Mouse (Mus musculus) T-cell, adult 66 days (primary cell): ENCODE measurements around the gene Olfr1265. TPM values are rescaled to one million over a fixed set of nuclear protein-coding genes. Genes with fewer than 3 reads are reported as not detected.

Source experiments
- total RNA-seq, 2 experiments: library from RNA; stranded (reverse); gene quantifications; 3 replicates in 1 of 2; 4 replicates in 1 of 2; pipeline ENCODE4 v1.2.4; 2023

The Olfr1265 gene
- not detected for total RNA-seq

DNA sequence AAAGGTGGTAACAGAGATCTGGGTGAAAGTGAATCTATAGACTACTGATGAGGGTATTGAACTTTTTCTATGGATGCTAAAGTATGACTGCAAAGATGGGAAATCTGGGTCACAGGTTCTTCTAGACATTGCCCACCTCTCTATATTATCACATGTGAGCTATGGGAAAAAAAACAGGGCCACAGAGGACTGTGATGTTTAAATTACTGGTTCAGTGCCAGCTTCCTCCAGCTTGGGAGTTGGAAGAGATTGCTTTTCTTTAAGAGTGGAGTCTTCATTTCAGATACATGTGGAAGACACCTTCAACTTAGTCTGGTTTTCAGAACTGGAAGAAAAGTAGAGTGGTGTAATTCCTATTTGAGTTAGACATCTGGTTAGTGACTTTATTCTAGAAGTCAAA, at the start of gene Olfr1265:
TSS of gene Olfr1265 (plus strand) at position 301 of the 400 bp plus-strand sequence.

DNA sequence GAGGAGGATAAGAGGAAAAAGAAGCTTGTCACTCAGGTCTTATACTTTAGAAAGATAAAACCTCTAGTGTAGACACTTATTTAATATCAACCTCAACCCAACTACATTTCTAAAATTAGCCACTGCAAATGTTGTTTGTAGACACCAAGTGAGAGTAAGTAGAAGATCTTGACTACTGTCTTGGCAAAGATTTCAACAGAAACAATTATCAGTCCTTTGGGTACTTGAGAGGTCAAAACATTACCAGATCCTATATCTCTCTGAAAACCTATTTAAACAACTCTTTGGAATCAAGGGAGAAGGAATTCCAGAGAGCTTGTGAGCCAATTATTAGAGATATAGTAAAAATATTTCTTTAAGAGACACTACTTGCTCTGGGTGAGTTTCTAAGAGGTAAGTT, 44.2 kb upstream of the Olfr1265 start, which contains the start of gene Olfr1261:
TSS of gene Olfr1261 (plus strand) at position 301 of the 400 bp plus-strand sequence.

DNA sequence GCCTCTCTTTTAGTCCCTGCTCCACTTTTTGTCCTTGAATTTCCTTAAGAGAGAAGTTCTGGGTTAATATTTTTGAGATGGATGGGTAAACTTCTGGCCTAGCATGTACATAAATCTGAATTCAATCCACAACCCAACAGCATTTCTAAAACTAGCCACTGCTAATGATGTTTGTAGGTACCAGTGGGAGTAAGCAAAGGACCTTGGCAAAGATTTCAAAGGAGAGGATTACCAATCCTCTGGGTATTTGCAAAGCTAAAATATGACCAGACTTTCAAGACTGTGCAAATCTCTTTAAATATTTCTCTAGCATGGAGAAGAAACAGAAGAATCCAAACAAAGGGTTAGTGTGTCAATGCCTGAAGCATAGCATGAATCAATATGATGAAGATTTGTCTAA, 35.3 kb upstream of the Olfr1265 start, which contains the start of gene Olfr1262:
TSS of gene Olfr1262 (plus strand) at position 301 of the 400 bp plus-strand sequence.

DNA sequence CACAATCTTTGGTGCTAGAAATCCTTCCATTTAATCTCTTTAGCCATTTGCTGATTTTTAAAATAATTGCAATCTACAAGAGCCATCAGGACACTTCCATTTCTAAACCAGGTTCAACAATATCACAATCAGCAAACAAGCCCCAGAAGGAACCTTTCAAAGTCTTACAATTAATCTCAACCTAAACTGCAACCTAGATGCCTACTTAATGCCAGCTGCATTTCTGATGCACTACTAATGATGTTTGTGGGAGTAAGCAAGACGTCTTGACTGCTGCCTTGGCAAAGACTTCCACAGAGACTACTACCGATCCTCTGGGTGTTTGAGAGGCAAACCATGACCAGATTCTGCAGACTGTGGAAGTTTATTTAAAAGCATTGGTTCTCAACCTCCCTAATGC, 23.3 kb upstream of the Olfr1265 start, which contains the start of gene Olfr1263:
TSS of gene Olfr1263 (plus strand) at position 301 of the 400 bp plus-strand sequence.

DNA sequence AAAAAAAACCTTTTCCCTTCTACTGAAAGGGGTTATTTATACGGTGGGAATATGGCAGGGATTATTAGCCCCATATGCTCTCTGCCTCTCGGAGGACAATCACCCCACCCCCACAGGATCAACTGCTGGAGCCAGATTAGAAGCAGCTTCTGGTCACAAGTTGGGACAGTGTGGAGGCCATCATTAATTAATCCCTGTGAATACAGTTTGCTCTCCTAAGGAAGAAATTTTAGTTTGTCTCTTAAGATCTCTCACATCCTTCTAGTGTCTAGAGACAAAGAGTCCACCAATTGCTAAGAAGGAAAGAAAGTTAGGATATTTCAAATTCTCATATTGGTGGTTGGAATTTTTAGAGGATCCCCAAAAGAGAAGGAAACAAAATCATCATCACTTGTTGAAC, 9.7 kb upstream of the Olfr1265 start, which contains the start of gene Olfr1264:
TSS of gene Olfr1264 (minus strand) at position 101 of the 400 bp plus-strand sequence.

DNA sequence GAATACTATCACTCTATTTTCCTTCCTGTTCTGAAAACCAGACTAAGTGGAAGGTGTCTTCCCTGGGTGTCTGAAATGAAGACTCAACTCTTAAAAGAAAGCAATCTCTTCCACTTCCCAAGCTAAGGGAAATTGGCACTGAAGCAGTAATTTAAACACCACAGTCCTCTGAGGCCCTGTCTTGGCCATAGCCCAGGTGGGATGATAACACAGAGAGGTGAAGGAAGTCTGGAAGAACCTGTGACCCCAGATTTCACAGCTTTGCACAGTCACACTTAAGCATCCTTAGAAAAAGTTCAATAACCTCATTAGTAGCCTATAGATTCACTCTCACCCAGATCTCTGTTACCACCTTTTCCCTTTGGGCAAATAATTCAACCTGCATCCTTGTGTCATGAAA, 28.4 kb downstream of the Olfr1265 start, which contains the start of gene Olfr140:
TSS of gene Olfr140 (minus strand) at position 101 of the 400 bp plus-strand sequence.

Other genes with a start within 250 kb of the Olfr1265 start
- not detected for gene Olfr1254, start 241.7 kb upstream of the Olfr1265 start, total RNA-seq
- not detected for gene Olfr1255, start 223.3 kb upstream of the Olfr1265 start, total RNA-seq
- gene Olfr1256, start 193.8 kb upstream of the Olfr1265 start, total RNA-seq, result not detected
- not detected for gene Olfr48, start 187.1 kb upstream of the Olfr1265 start, total RNA-seq
- gene Olfr1257, start 156.9 kb upstream of the Olfr1265 start, total RNA-seq, result not detected
- gene Olfr1258, start 108.0 kb upstream of the Olfr1265 start, total RNA-seq, result not detected
- gene Olfr1259, start 86.7 kb upstream of the Olfr1265 start, total RNA-seq, result not detected
- gene Olfr1260, start 61.0 kb upstream of the Olfr1265 start, total RNA-seq, result not detected
- gene Olfr1261, start 44.1 kb upstream of the Olfr1265 start, total RNA-seq, result not detected
- gene Olfr1262, start 35.2 kb upstream of the Olfr1265 start, total RNA-seq, result not detected
- gene Olfr1263, start 23.2 kb upstream of the Olfr1265 start, total RNA-seq, result not detected
- gene Olfr1264, start 9.8 kb upstream of the Olfr1265 start, total RNA-seq, result not detected
- gene Olfr140, start 28.3 kb downstream of the Olfr1265 start, total RNA-seq, result not detected
- not detected for gene Olfr1269, start 86.1 kb downstream of the Olfr1265 start, total RNA-seq
- gene Olfr32, start 107.0 kb downstream of the Olfr1265 start, total RNA-seq, result not detected
- gene Olfr1270, start 117.8 kb downstream of the Olfr1265 start, total RNA-seq, result not detected
- gene Olfr1506, start 189.2 kb downstream of the Olfr1265 start, total RNA-seq, result under 1 TPM; 0.30 to 0.50 TPM
- gene Olfr142, start 222.3 kb downstream of the Olfr1265 start, total RNA-seq, result not detected
- not detected for gene Olfr1271, start 235.7 kb downstream of the Olfr1265 start, total RNA-seq